Mouse (Mus musculus) T-cell, adult 2 months (primary cell): ENCODE results near the gene Slc2a3.

ENCODE experiments used
- DNase-seq: peaks from one replicate; pipeline ENCODE4 v3.0.0; 2022; ENCODE audit warnings: low spot score

Gene Slc2a3

DNA sequence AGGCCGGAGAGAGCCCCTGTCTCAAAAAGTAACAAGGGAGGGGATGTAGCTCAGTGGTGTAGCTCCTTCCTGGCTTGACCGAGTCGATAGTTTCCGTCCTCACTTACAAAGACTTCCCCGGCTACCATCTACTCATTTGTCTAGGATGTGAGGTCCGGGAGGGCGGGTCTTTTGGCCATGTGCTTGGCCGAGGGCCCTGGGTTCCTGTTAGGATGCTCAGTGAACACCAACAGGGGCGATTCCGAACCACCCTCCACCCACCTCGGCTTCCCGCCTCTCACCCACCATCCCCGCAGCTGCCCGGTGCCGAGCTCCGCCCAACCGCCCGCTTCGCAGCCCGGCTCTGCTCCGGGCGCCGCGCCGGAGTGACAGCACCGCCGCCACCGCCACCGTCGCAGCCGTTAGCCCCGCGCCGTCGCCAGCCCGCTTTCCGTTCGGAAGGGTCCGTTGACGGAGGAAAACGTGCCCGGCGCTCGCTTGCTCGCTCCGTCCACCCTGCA, at the start of gene Slc2a3:
Gene Slc2a3, minus strand, starts transcription at position 340 of the 500 bp plus-strand sequence.
- peak; percentile 42 for DNase-seq

DNA sequence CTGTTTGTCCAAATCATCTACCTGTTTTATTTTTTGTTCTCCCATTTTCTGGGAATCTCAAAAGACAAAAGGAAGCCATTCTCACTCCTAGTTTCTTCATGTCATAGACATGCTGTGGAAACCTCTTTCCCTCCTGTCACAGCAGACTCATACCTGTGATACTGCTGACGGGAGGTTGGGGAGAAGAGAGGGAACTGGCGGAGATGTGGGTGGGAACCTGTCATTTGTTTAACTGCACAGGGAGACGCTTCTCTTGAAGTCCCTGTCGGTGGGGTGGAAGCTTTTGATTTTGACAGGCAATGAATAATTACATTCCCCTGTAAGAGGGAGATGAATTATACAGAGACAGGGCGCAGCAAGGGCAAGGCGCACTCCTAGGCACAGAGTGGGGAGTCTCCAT, 42.3 kb upstream of the Slc2a3 start:
- no peak for DNase-seq

GRCm38 (mm10) chr6:122837539-122837938, 36.1 kb upstream of the Slc2a3 start:
- DNase-seq, result no peak

DNA sequence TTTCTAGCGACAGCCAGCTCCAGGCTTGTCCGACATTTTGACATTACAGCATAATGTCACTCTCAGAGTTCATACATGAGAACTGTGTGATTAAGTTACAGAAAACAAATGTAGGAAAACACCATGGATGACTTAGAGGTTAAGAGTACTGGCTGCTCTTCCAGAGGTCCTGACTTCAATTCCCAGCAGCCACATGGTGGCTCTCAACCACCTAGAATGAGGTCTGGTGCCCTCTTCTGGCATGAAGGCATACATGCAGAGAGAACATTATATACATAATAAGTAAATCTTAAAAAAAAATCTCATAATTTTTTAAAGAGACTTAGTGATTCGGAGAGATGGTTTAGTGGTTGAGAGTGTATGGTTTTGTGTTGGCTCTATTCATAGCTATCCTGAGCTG, 35.5 kb upstream of the Slc2a3 start:
- DNase-seq, result no peak

DNA sequence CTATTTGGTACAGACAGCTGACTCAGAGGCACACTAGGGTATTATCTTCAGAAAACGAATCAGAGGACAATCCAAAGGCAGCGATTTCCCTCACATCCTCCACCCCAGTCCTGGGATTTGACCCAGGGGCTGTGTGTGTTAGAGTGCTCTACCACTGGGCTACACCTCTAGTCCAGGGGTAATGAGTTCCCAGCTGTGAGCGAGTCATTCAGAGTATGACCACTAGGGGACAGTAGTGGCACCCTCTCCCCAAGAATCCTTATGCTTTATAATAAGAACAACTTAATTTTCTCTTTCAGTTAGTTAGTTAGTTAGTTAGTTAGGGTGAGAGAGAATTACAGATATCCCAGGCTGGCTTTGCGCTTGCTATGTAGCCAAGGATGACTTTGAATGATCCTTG, 32.9 kb upstream of the Slc2a3 start:
- peak; percentile 62 for DNase-seq

- no peak for DNase-seq
These were observed 31.4 kb upstream of the Slc2a3 start for GRCm38 (mm10) chr6:122832880-122833279.

DNA sequence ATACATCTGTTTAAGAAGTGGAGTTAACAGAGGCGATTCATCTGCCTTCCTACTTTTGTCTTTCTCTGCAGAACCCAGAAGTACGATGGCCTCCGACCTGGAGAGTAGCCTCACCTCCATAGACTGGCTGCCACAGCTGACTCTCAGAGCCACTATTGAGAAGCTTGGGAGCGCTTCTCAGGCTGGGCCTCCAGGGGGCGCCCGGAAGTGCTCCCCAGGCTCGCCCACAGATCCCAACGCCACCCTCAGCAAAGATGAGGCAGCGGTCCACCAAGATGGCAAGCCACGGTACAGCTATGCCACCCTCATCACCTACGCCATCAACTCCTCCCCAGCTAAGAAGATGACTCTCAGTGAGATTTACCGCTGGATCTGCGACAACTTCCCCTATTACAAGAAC, 26.6 kb upstream of the Slc2a3 start:
- DNase-seq, result peak; percentile 56

GRCm38 (mm10) chr6:122825923-122826742, 24.7 kb upstream of the Slc2a3 start:
- DNase-seq, result peak; percentile 73

- DNase-seq, result no peak
These were observed 23.7 kb upstream of the Slc2a3 start for GRCm38 (mm10) chr6:122825166-122825565.

DNA sequence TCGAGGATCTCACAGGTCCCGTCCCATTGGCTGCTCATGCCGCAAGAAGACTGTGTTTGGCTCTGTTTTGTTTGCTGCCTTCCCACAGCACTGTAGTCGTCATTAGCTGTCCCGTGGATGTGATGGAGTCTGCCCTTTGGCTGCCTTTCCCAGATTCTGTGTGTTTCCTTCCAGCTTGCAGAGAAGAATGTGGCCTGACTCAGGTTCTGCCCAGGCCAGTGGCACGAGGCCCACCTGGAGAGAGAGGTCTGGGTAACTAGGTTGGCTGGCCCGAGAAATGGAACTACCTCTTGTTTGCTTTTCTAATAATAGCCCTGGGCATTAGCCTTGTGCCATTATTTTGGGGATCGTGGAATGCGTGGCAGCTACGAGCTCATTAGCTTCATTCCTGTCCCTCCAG, 22.6 kb upstream of the Slc2a3 start:
- no peak for DNase-seq

DNA sequence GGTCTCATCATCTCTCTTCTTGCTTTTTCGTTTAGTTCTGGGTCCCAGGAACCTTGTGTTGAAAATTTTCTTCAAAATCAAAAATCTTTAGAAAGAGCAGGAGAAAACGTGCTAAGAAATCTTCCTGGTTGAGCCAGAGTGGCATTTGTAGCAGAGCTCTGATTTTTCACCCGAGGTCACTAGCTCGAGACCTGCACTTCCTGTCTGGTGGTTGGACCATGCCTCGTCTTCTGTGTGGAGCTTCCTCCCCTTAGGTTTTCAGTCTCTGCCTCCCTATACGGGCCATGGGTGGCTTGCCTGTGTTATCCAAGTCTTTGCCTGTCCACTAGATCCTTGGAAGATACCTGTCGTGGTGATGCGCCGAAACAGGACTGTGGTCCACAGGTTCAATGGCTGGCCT, 20.4 kb upstream of the Slc2a3 start:
- DNase-seq, result no peak

- peak; percentile 86 for DNase-seq
These were observed 19.6 kb upstream of the Slc2a3 start for GRCm38 (mm10) chr6:122820799-122821650.

- DNase-seq, result peak; percentile 7
These were observed 18.8 kb upstream of the Slc2a3 start for GRCm38 (mm10) chr6:122820071-122820798.

DNA sequence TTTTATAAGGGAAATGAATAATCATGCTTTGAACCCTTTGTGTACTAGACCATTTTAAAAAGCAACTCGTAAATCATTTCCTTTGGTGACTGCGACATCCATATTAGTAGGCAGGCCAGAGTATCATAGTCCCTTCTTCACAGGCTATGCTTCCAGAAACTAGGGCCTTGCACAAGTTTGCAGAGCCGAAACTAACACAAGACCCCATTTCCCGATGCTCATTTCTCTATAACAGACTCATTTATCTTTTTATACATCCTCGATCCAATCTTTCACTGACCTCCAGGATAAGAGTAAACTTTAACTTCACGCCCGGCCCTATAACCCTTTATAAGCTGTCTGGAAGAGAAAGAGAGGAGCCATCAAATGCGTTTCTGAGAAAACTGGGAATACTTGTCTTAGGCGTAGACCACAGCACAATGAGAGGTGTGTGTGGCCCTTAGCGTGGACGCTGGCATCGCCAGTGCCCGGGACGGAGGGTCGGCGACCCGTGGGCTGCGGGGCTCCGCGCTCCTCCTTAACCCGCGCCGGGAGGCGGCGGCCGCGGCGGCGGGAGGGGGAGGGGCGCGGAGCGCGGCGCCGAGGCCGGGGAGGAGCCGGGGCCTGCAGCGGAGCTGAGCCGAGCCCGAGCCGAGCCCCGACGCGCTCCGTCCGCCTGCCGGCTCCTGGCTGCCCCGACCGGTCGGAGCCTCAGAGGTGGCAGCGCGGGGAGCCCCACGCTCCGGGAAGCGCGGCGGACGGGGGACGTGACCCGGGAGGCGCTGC, 18.0 kb upstream of the Slc2a3 start, which contains the start of gene Foxj2:
Gene Foxj2, plus strand, starts transcription at position 609 of the 765 bp plus-strand sequence.
- peak; percentile 67 for DNase-seq

DNA sequence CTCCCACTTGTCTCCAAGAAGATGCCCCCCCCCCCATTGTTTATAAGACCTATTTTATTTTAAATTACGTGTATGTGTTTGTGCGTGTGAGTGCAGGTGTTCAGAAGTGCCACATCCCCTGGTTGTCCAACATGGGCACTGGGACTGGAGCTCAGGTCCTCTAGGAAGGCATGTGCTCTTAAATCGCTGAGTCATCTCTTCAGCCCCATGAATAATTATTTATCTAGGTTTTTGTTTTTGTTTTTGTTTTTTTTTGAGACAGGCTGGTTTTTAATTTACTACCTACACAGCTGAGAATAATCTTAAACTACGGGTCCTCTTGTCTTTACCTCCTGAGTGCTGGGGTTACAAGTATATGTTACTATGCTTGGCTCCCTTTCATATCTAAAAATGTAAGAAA, 12.2 kb upstream of the Slc2a3 start:
- DNase-seq, result no peak

DNA sequence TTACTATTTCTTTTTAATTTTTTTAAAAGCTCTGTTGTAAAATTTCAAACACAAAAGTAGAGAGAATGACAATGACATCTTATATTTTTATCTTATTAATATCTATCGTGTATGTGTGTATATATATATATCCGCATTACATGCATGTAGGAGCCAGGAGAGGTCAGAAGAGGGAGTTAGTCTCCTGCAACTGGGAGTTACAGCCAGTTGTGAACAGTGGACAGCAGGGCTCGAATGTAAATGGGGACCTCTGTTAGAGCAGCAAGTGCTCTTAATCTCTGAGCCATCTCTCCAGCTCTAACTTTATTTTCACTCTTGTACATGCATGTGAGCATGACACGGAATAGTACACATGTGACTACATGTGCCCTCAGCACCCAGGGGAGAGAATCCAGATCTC, 11.3 kb upstream of the Slc2a3 start:
- no peak for DNase-seq

GRCm38 (mm10) chr6:122811771-122812600, 10.5 kb upstream of the Slc2a3 start:
- DNase-seq, result peak; percentile 78

DNA sequence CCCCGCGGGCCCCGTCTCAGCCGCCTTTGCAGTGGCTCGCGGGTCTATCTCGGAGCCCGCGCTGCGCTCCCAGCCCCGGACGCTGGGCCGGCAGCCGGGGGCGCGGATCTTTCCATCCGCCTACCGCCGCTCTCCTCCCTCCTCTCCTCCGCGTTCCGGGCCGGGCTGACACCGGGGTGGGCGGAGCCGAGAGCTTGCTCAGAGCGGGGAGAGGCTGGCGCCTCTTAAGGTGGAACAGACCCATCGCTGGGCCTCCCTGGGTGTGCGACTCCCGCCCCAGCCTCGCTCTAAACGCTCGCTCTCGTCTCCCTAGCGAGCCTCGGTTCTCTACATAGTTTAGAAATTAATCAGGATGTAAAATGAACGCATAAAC, 9.8 kb upstream of the Slc2a3 start:
- peak; percentile 94 for DNase-seq

GRCm38 (mm10) chr6:122810615-122811279, 9.3 kb upstream of the Slc2a3 start:
- DNase-seq, result peak; percentile 98
